7 mouse cellular contexts compared by ENCODE assay signal in the genomic region with DNA sequence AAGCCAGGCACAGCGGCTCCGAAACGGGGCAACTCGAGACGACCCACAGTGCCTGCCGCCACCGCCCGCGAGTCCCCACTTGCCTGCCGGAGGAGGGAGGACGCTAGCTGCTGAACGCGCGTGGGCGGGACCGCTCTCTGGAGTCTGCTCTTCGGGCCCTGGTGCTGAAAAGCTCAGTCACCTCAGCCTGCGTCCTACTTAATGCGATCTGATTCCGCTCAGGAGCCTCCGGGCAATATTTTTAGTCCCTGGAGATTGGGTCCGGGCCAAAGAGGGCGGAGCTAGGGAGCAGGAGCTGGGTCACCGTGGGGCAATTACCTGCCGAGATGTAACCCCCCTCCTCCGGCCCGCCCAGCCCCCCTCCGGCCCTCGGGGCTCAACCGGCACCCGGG. TPM values are rescaled to one million over a fixed set of nuclear protein-coding genes. Genes with fewer than 3 reads are reported as not detected.
DNase-seq lines count a peak whose midpoint lies in the region; ATAC-seq and TF ChIP-seq lines count a peak whose summit lies in the region.

No protein-coding gene starts in this region.

- H3K9me3 ChIP-seq in limb, embryonic 14.5 days (ENCODE audit: control insufficient read depth, low read length) = no peaks in the 10 kb centered on the region
- H3K9me3 ChIP-seq in midbrain, embryonic 16.5 days (replicated peaks; ENCODE audit: control insufficient read depth, low read length, poor library complexity, severe bottlenecking) = no peaks in the 10 kb centered on the region

- H3K4me2 ChIP-seq in limb, embryonic 14.5 days (replicated peaks; ENCODE audit: low read depth, low read length, severe bottlenecking) = peak overlapping the region; percentile 68
- H3K4me2 ChIP-seq in midbrain, embryonic 16.5 days (ENCODE audit: low read length) = peak overlapping the region; percentile 66

- peak overlapping the region; percentile 88 for H3K9ac ChIP-seq in limb, embryonic 14.5 days (ENCODE audit: low read depth, low read length, severe bottlenecking)
- H3K9ac ChIP-seq in midbrain, embryonic 16.5 days (ENCODE audit: low read depth, low read length) = peak overlapping the region; percentile 95

- WGBS in kidney, adult 2 months = under 1% methylated on average over 31 of the region's 31 CpGs
- 3% methylated on average over 29 of the region's 31 CpGs for WGBS in limb, embryonic 14.5 days
- WGBS in midbrain, embryonic 16.5 days = 2% methylated on average over 30 of the region's 31 CpGs

- H3K27ac ChIP-seq in kidney, adult 2 months (ENCODE audit: insufficient read depth, low read depth, low read length) = peak overlapping the region; percentile 13
- peak overlapping the region; percentile 82 for H3K27ac ChIP-seq in limb, embryonic 14.5 days (replicated peaks; ENCODE audit: low read depth, low read length)
- H3K27ac ChIP-seq in midbrain, embryonic 16.5 days (ENCODE audit: low read length) = peak overlapping the region; percentile 87

- ATAC-seq in limb, embryonic 14.5 days (ENCODE audit: low FRiP score, low read depth) = peak; percentile 60; the same call in 1 of the 2 replicates
- ATAC-seq in midbrain, embryonic 16.5 days = peak; percentile 69

- H3K27me3 ChIP-seq in kidney, adult 2 months (replicated peaks; ENCODE audit: control insufficient read depth, insufficient read depth, low read length) = no peaks in the 10 kb centered on the region
- H3K27me3 ChIP-seq in limb, embryonic 14.5 days (ENCODE audit: control insufficient read depth, insufficient read depth, low read length) = no peaks in the 10 kb centered on the region
- H3K27me3 ChIP-seq in midbrain, embryonic 16.5 days (ENCODE audit: control insufficient read depth, insufficient read depth, low read depth, low read length) = no peaks in the 10 kb centered on the region

- TF ChIP-seq CTCF in kidney, adult 2 months (conservative IDR thresholded peaks at IDR 0.05; ENCODE audit: insufficient read depth, insufficient read length, low read depth, low read length) = no peak

- H3K4me1 ChIP-seq in kidney, adult 2 months (ENCODE audit: control insufficient read depth, insufficient read depth, low read length) = peaks cover 2% of the 10 kb centered on the region; the same call in 1 of the 2 replicates
- peaks cover 12% of the 10 kb centered on the region for H3K4me1 ChIP-seq in limb, embryonic 14.5 days (ENCODE audit: control insufficient read depth, insufficient read depth, low read length)
- peaks cover 14% of the 10 kb centered on the region for H3K4me1 ChIP-seq in midbrain, embryonic 16.5 days (ENCODE audit: control insufficient read depth, insufficient read depth, low read length)

- peak overlapping the region; percentile 79 for H3K4me3 ChIP-seq in kidney, adult 2 months (ENCODE audit: insufficient read depth, low read depth, low read length)
- H3K4me3 ChIP-seq in limb, embryonic 14.5 days (replicated peaks; ENCODE audit: low read length) = peak overlapping the region; percentile 91
- peak overlapping the region; percentile 86 for H3K4me3 ChIP-seq in midbrain, embryonic 16.5 days (ENCODE audit: low read depth, low read length)

- DNase-seq in adrenal gland, adult 18-20 months (ENCODE audit: low spot score in 2 of 2) = peak; percentile 79 to 81
- DNase-seq in embryo, embryonic 11 days = peak; percentile 72
- DNase-seq in heart, adult 18-20 months = peak; percentile 86 to 89
- DNase-seq in kidney, adult 2 months = peak; percentile 90
- DNase-seq in limb, embryonic 14.5 days (ENCODE audit: low spot score) = peak; percentile 76
- DNase-seq in spleen, postnatal 10 days (ENCODE audit: low spot score in 2 of 2) = peak; percentile 51 to 83

- H3K36me3 ChIP-seq in kidney, adult 2 months (ENCODE audit: control insufficient read depth, insufficient read depth, low read length) = no peaks in the 10 kb centered on the region
- peaks cover 30% of the 10 kb centered on the region for H3K36me3 ChIP-seq in limb, embryonic 14.5 days (ENCODE audit: control insufficient read depth, insufficient read depth, low read length)
- peaks cover 20% of the 10 kb centered on the region for H3K36me3 ChIP-seq in midbrain, embryonic 16.5 days (ENCODE audit: control insufficient read depth, insufficient read depth, low read length)

- no peak for TF ChIP-seq POLR2A in kidney, adult 2 months (IDR thresholded peaks at IDR 0.05; ENCODE audit: low read depth, low read length)
- TF ChIP-seq POLR2A in limb, embryonic 14.5 days (IDR thresholded peaks at IDR 0.05; ENCODE audit: borderline replicate concordance, extremely low read depth, insufficient read depth, insufficient read length) = no peak

RNA-seq across cellular contexts. Expression of a gene that starts 0.5 kb away (rescaled TPM):
- total RNA-seq in adrenal gland, adult 18-20 months (2021) = 10 to 100 TPM; 76.6 to 88.8 TPM
- total RNA-seq in heart, adult 18-20 months (2021) = 10 to 100 TPM; 54.6 to 55.7 TPM
- polyA plus RNA-seq in kidney, adult 2 months (2012; rRNA removed) = 40.4 and 49.9 TPM in 2 replicates
- 64.8 and 89.1 TPM in 2 replicates for polyA plus RNA-seq in limb, embryonic 14.5 days (2012; rRNA removed)
- 14.8 and 18.4 TPM in 2 replicates for polyA plus RNA-seq in limb, embryonic 14.5 days (2014; fragmentation: Nextera tagmentation; extraction: Ambion mirVana)
- polyA plus RNA-seq in midbrain, embryonic 16.5 days (2015; fragmentation: Nextera tagmentation; extraction: Ambion mirVana) = 25.2 and 25.8 TPM in 2 replicates

RNA-seq across cellular contexts. Expression of a gene that starts 17.1 kb away (rescaled TPM):
- 10 to 100 TPM in 1 of 2 experiments, 1 to 10 TPM in 1; 8.4 to 13.0 TPM for total RNA-seq in adrenal gland, adult 18-20 months (2021)
- total RNA-seq in heart, adult 18-20 months (2021) = 10 to 100 TPM in 1 of 2 experiments, 1 to 10 TPM in 1; 9.9 to 11.4 TPM
- 10.0 and 10.8 TPM in 2 replicates for polyA plus RNA-seq in kidney, adult 2 months (2012; rRNA removed)
- 23.5 and 26.0 TPM in 2 replicates for polyA plus RNA-seq in limb, embryonic 14.5 days (2012; rRNA removed)
- polyA plus RNA-seq in limb, embryonic 14.5 days (2014; fragmentation: Nextera tagmentation; extraction: Ambion mirVana) = 12.6 and 14.5 TPM in 2 replicates
- polyA plus RNA-seq in midbrain, embryonic 16.5 days (2015; fragmentation: Nextera tagmentation; extraction: Ambion mirVana) = 2.7 and 3.4 TPM in 2 replicates

RNA-seq across cellular contexts. Expression of a gene that starts 27.7 kb away (rescaled TPM):
- total RNA-seq in adrenal gland, adult 18-20 months (2021) = 10 to 100 TPM; 38.5 to 45.9 TPM
- total RNA-seq in heart, adult 18-20 months (2021) = 10 to 100 TPM; 32.4 to 35.5 TPM
- polyA plus RNA-seq in kidney, adult 2 months (2012; rRNA removed) = 66.3 and 86.4 TPM in 2 replicates
- polyA plus RNA-seq in limb, embryonic 14.5 days (2012; rRNA removed) = 48.8 and 50.4 TPM in 2 replicates
- 23.1 and 23.8 TPM in 2 replicates for polyA plus RNA-seq in limb, embryonic 14.5 days (2014; fragmentation: Nextera tagmentation; extraction: Ambion mirVana)
- polyA plus RNA-seq in midbrain, embryonic 16.5 days (2015; fragmentation: Nextera tagmentation; extraction: Ambion mirVana) = 23.3 and 27.7 TPM in 2 replicates

RNA-seq across cellular contexts. Expression of a gene that starts 29.8 kb away (rescaled TPM):
- 10 to 100 TPM; 71.5 to 85.8 TPM for total RNA-seq in adrenal gland, adult 18-20 months (2021)
- total RNA-seq in heart, adult 18-20 months (2021) = 10 to 100 TPM; 15.8 to 16.0 TPM
- polyA plus RNA-seq in kidney, adult 2 months (2012; rRNA removed) = 53.3 and 81.0 TPM in 2 replicates
- 55.1 and 62.6 TPM in 2 replicates for polyA plus RNA-seq in limb, embryonic 14.5 days (2012; rRNA removed)
- 36.9 and 40.4 TPM in 2 replicates for polyA plus RNA-seq in limb, embryonic 14.5 days (2014; fragmentation: Nextera tagmentation; extraction: Ambion mirVana)
- polyA plus RNA-seq in midbrain, embryonic 16.5 days (2015; fragmentation: Nextera tagmentation; extraction: Ambion mirVana) = 61.9 and 62.6 TPM in 2 replicates

RNA-seq across cellular contexts. Expression of a gene that starts 34.6 kb away (rescaled TPM):
- total RNA-seq in adrenal gland, adult 18-20 months (2021) = 100 to 1,000 TPM; 143 to 158 TPM
- total RNA-seq in heart, adult 18-20 months (2021) = 100 to 1,000 TPM; 103 to 114 TPM
- 145 and 172 TPM in 2 replicates for polyA plus RNA-seq in kidney, adult 2 months (2012; rRNA removed)
- 40.5 and 58.3 TPM in 2 replicates for polyA plus RNA-seq in limb, embryonic 14.5 days (2012; rRNA removed)
- 17.0 and 19.8 TPM in 2 replicates for polyA plus RNA-seq in limb, embryonic 14.5 days (2014; fragmentation: Nextera tagmentation; extraction: Ambion mirVana)
- 3.9 and 4.1 TPM in 2 replicates for polyA plus RNA-seq in midbrain, embryonic 16.5 days (2015; fragmentation: Nextera tagmentation; extraction: Ambion mirVana)

Comparison
In these comparisons a context has a peak if more than half of its experiments do, and no peak if none do; other contexts are left out.
1. Peak in every context shown above with its lines: DNase-seq, ATAC-seq, H3K4me3 ChIP-seq and H3K27ac ChIP-seq.
2. H3K27ac ChIP-seq: peak in every context shown above with its lines; median percentile 87 in midbrain, embryonic 16.5 days; 82 in limb, embryonic 14.5 days; 13 in kidney, adult 2 months.